Mouse (Mus musculus) kidney, embryonic 16.5 days (tissue): ENCODE results near the gene Hnrnpu. TPM values are rescaled to one million over a fixed set of nuclear protein-coding genes. Genes with fewer than 3 reads are reported as not detected.

Source experiments
- ATAC-seq: fragments of 200-750 bp; cut with Nextera tagmentation; 2 replicates; pipeline ENCODE4 v1.8.0; 2017; ENCODE audit warnings: moderate TSS enrichment; ENCODE audit not compliant: low FRiP score, low TSS enrichment
- H3K27ac ChIP-seq: fragments of 300-500 bp; sonication (generic); 2 replicates; pipeline ENCODE4 v1.5.1; 2014; ENCODE audit warnings: low read length
- H3K27me3 ChIP-seq: fragments of 300-500 bp; sonication (generic); 2 replicates; pipeline ENCODE4 v1.6.1; 2014; ENCODE audit warnings: low read length, control low read depth, mixed read lengths; ENCODE audit not compliant: insufficient read depth
- H3K36me3 ChIP-seq: fragments of 300-500 bp; sonication (generic); 2 replicates; pipeline ENCODE4 v1.6.1; 2014; ENCODE audit warnings: low read length, control low read depth, mixed read lengths; ENCODE audit not compliant: insufficient read depth
- H3K4me1 ChIP-seq: fragments of 300-500 bp; sonication (generic); 2 replicates; pipeline ENCODE4 v1.6.1; 2014; ENCODE audit warnings: low read length, control low read depth, mixed read lengths; ENCODE audit not compliant: insufficient read depth
- H3K4me2 ChIP-seq: fragments of 300-500 bp; sonication (generic); replicated peaks from 2 replicates; pipeline ENCODE4 v1.6.1; 2014; ENCODE audit warnings: low read depth, low read length
- H3K4me3 ChIP-seq: fragments of 300-500 bp; sonication (generic); 2 replicates; pipeline ENCODE4 v1.5.1; 2014; ENCODE audit warnings: mild to moderate bottlenecking, low read length
- H3K9ac ChIP-seq: fragments of 300-500 bp; sonication (generic); replicated peaks from 2 replicates; pipeline ENCODE4 v1.6.1; 2014; ENCODE audit warnings: low read length
- H3K9me3 ChIP-seq: fragments of 300-500 bp; sonication (generic); 2 replicates; pipeline ENCODE4 v1.6.1; 2016; ENCODE audit warnings: low read length, control low read depth
- WGBS: fragments of 180-500 bp; shearing (Covaris S2); extraction: QIAGEN DNeasy Blood & Tissue Kit; methylation state at CpG from one replicate; pipeline ENCODE4 v1.1.7; 2014; 5-methylcytosine and 5-hydroxymethylcytosine counted together
- polyA plus RNA-seq: library from polyadenylated mRNA; unstranded; fragments of >200 nt; fragmentation: Nextera tagmentation; extraction: Ambion mirVana; gene quantifications from 2 replicates; pipeline ENCODE4 v1.2.1, GENCODE M21; 2015

Gene Hnrnpu
- 259 and 263 TPM in 2 replicates for polyA plus RNA-seq

- peak within 1 kb of the TSS; percentile 100 for H3K9ac ChIP-seq
- WGBS: under 1% methylated on average over 73 of the region's 73 CpGs
- ATAC-seq: peak; percentile 91
These were observed at the start of gene Hnrnpu for GRCm38 (mm10) chr1:178337551-178338317. Hnrnpu (minus strand) TSS chr1:178337797.

GRCm38 (mm10) chr1:178382165-178382564 lies 44.6 kb upstream of the Hnrnpu start:
- no peak overlapping the region for H3K27ac ChIP-seq
- no peak for ATAC-seq
- no peaks in the 10 kb centered on the region for H3K9me3 ChIP-seq
- no peaks in the 10 kb centered on the region for H3K36me3 ChIP-seq
- no peak overlapping the region for H3K4me3 ChIP-seq
- no peak overlapping the region for H3K4me2 ChIP-seq
- H3K4me1 ChIP-seq: no peaks in the 10 kb centered on the region
- no peak overlapping the region for H3K9ac ChIP-seq
- H3K27me3 ChIP-seq: no peaks in the 10 kb centered on the region

More at GRCm38 (mm10) chr1:178337551-178338317, at the start of gene Hnrnpu:
- Histone ChIP-seq H3K4me1 (peaks cover 15% of the 10 kb centered on the region), H3K9me3 (no peaks in the 10 kb centered on the region), H3K4me3 (peak within 1 kb of the TSS; percentile 100), H3K27me3 (no peaks in the 10 kb centered on the region), H3K36me3 (peaks cover 13% of the 10 kb centered on the region), H3K27ac (peak within 1 kb of the TSS; percentile 99), H3K4me2 (peak within 1 kb of the TSS; percentile 63)

GRCm38 (mm10) chr1:178379224-178379623 lies 41.6 kb upstream of the Hnrnpu start:
- no peak overlapping the region for H3K27ac ChIP-seq
- H3K9ac ChIP-seq: no peak overlapping the region
- no peak overlapping the region for H3K4me2 ChIP-seq
- H3K4me3 ChIP-seq: no peak overlapping the region
- no peaks in the 10 kb centered on the region for H3K27me3 ChIP-seq
- ATAC-seq: no peak
- H3K4me1 ChIP-seq: no peaks in the 10 kb centered on the region
- no peaks in the 10 kb centered on the region for H3K36me3 ChIP-seq
- no peaks in the 10 kb centered on the region for H3K9me3 ChIP-seq
- 100% methylated on average over 1 of the region's 1 CpGs for WGBS

GRCm38 (mm10) chr1:178378115-178378514 lies 40.5 kb upstream of the Hnrnpu start:
- H3K36me3 ChIP-seq: no peaks in the 10 kb centered on the region
- H3K27me3 ChIP-seq: no peaks in the 10 kb centered on the region
- no peak overlapping the region for H3K27ac ChIP-seq
- ATAC-seq: no peak
- H3K4me1 ChIP-seq: no peaks in the 10 kb centered on the region
- no peak overlapping the region for H3K4me2 ChIP-seq
- 77% methylated on average over 3 of the region's 3 CpGs for WGBS
- no peaks in the 10 kb centered on the region for H3K9me3 ChIP-seq
- no peak overlapping the region for H3K9ac ChIP-seq
- no peak overlapping the region for H3K4me3 ChIP-seq

DNA sequence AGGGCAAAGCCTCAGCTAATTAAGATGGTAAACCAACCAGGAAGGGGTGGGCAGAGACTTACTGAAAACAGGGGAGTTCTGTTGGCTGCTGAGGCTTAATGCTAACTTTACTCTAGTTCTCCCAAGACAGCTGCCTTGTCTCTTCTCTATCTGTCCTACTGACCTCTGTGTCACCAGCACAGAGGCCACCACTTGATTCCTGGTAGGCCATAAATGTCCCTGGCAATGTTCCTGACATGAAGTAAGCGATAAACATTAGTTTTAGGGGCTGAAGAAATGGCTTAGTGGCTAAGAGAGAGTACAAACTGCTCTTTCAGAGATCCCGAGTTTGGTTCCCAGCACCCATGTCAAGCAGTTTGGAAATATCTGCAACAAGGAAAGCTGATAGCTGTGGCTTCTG lies 39.3 kb upstream of the Hnrnpu start:
- Histone ChIP-seq H3K36me3 (no peaks in the 10 kb centered on the region), H3K9me3 (no peaks in the 10 kb centered on the region), H3K27ac (no peak overlapping the region), H3K9ac (no peak overlapping the region), H3K4me3 (no peak overlapping the region), H3K27me3 (no peaks in the 10 kb centered on the region), H3K4me2 (no peak overlapping the region), H3K4me1 (no peaks in the 10 kb centered on the region)
- no peak for ATAC-seq
- WGBS: 48% methylated on average over 2 of the region's 2 CpGs

- Histone ChIP-seq H3K9ac (no peak overlapping the region), H3K4me3 (no peak overlapping the region), H3K4me1 (no peaks in the 10 kb centered on the region), H3K9me3 (no peaks in the 10 kb centered on the region), H3K36me3 (no peaks in the 10 kb centered on the region), H3K27me3 (no peaks in the 10 kb centered on the region), H3K27ac (no peak overlapping the region), H3K4me2 (no peak overlapping the region)
- no peak for ATAC-seq
- WGBS: 76% methylated on average over 2 of the region's 2 CpGs
These were observed 38.5 kb upstream of the Hnrnpu start for GRCm38 (mm10) chr1:178376061-178376460.

- Histone ChIP-seq H3K9ac (no peak overlapping the region), H3K4me1 (no peaks in the 10 kb centered on the region), H3K4me2 (no peak overlapping the region), H3K9me3 (no peaks in the 10 kb centered on the region), H3K4me3 (no peak overlapping the region), H3K27ac (no peak overlapping the region), H3K36me3 (no peaks in the 10 kb centered on the region), H3K27me3 (no peaks in the 10 kb centered on the region)
- ATAC-seq: no peak
These were observed 37.8 kb upstream of the Hnrnpu start for GRCm38 (mm10) chr1:178375381-178375780.

DNA sequence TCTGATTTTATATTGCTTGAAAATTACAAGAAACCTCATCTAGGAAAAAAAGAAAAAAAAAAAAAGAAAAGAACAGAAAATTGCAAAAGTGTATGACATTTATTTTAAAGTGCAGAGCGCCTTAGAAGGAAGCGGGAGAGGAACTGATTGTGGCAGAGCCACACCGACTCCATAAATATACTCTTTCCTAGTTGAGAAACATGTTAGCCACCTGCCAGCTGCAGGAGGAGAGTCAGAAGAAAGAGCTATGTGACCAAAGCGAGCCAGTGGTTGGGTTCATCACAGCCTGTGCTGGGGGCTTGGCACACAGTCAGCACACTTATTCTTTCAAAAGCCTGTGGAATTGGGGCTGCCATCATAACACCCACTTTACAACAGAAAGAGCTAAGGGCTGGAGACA lies 35.1 kb upstream of the Hnrnpu start:
- ATAC-seq: no peak
- no peaks in the 10 kb centered on the region for H3K9me3 ChIP-seq
- no peak overlapping the region for H3K9ac ChIP-seq
- H3K4me2 ChIP-seq: no peak overlapping the region
- H3K27ac ChIP-seq: no peak overlapping the region
- no peaks in the 10 kb centered on the region for H3K27me3 ChIP-seq
- H3K4me1 ChIP-seq: peaks cover 17% of the 10 kb centered on the region
- no peaks in the 10 kb centered on the region for H3K36me3 ChIP-seq
- 81% methylated on average over 4 of the region's 4 CpGs for WGBS
- H3K4me3 ChIP-seq: no peak overlapping the region

DNA sequence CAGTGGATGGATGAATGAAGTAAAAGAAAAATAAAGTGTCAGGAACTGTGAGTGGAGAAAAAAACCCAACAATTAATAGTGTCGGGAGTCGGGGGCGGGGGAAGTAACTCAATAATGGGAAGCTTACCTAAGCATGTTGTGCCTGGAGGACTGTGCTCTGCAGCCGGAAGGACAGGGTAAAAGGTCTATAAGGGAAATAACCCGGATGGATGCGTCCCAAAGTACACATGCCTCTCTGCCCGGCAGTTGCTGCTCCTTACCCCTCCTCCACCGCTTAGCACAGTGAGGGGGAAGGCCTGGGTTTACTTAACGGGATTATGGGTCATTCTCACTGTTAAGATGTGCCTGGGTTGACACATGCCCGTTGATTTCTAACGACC lies 31.7 kb upstream of the Hnrnpu start:
- Histone ChIP-seq H3K9me3 (no peaks in the 10 kb centered on the region), H3K36me3 (no peaks in the 10 kb centered on the region), H3K9ac (peak overlapping the region; percentile 66), H3K4me2 (peak overlapping the region; percentile 77), H3K27me3 (no peaks in the 10 kb centered on the region), H3K27ac (peak overlapping the region; percentile 80), H3K4me1 (peaks cover 17% of the 10 kb centered on the region), H3K4me3 (peak overlapping the region; percentile 52)
- ATAC-seq: peak; percentile 90
- WGBS: under 1% methylated on average over 11 of the region's 11 CpGs

DNA sequence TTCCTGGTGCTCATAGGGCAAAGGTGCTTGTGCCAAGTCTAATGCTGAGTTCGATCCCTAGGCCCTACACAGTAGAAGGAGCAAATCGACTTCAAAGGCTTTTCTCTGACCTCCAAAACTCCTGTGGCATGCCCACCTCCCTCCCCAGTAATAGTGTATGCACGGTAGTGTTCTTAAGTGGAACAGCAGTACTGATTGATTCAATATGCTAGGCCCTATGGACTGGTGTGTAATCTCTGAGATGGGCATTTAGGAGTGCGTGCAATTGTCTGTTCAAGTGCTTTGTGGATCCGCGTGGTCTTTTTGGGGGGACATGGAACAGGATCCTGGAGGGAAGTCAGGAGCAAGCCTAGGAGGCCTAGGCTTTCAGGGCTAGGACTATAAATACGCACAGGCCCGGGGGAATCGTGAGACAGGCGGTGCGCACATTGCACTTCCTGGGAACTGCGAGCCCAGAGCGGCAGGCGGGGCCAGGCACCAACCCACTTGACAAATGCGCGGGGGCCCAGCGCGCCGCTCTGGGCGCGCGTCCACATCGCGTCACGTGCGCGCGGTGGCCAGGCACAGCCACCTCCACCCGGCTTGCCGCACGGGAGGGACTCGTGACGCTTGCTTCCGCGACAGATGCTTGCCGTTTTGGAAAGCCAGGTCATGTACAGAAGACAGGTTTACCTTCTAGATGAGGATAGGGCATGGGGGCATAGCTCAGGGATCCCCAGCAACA lies 31.1 kb upstream of the Hnrnpu start:
- H3K9ac ChIP-seq: peak overlapping the region; percentile 66
- H3K4me1 ChIP-seq: peaks cover 17% of the 10 kb centered on the region
- no peaks in the 10 kb centered on the region for H3K9me3 ChIP-seq
- no peaks in the 10 kb centered on the region for H3K27me3 ChIP-seq
- ATAC-seq: peak; percentile 96
- H3K4me2 ChIP-seq: peak overlapping the region; percentile 77
- WGBS: 2% methylated on average over 36 of the region's 36 CpGs
- no peaks in the 10 kb centered on the region for H3K36me3 ChIP-seq
- H3K27ac ChIP-seq: peak overlapping the region; percentile 80
- peak overlapping the region; percentile 52 for H3K4me3 ChIP-seq
